Mouse (Mus musculus) heart, adult 2 months (tissue): ENCODE results near the gene Mlxip. TPM values are rescaled to one million over a fixed set of nuclear protein-coding genes. Genes with fewer than 3 reads are reported as not detected.

Source experiments
- DNase-seq, 2 experiments: peaks; one replicate each; pipeline ENCODE4 v3.0.0; 2021
- H3K27ac ChIP-seq: fragments of 200-600 bp; 2 replicates; pipeline ENCODE4 v1.8.1; 2022
- H3K27me3 ChIP-seq: fragments of 200-500 bp; 2 replicates; pipeline ENCODE4 v1.6.1; 2012; ENCODE audit warnings: mild to moderate bottlenecking, low read length, inconsistent platforms, mixed read lengths; ENCODE audit not compliant: control insufficient read depth, insufficient read depth
- H3K36me3 ChIP-seq: fragments of 200-500 bp; 2 replicates; pipeline ENCODE4 v1.6.1; 2012; ENCODE audit warnings: low read length, inconsistent platforms; ENCODE audit not compliant: control insufficient read depth, insufficient read depth
- H3K4me1 ChIP-seq: fragments of 200-500 bp; 2 replicates; pipeline ENCODE4 v1.6.1; 2011; ENCODE audit warnings: low read length; ENCODE audit not compliant: control insufficient read depth, insufficient read depth
- H3K4me3 ChIP-seq: fragments of 200-600 bp; 2 replicates; pipeline ENCODE4 v1.8.1; 2022
- H3K79me2 ChIP-seq: fragments of 200-500 bp; replicated peaks from 2 replicates; pipeline ENCODE4 v1.6.1; 2012; ENCODE audit warnings: mild to moderate bottlenecking, inconsistent platforms, low read length, moderate library complexity, mixed read lengths; ENCODE audit not compliant: control insufficient read depth, insufficient read depth
- H3K9ac ChIP-seq: fragments of 200-500 bp; 2 replicates; pipeline ENCODE4 v1.6.1; 2012; ENCODE audit warnings: low read depth, mild to moderate bottlenecking, control low read depth, inconsistent platforms, low read length, mixed read lengths
- CTCF ChIP-seq: fragments of 200-600 bp; IDR thresholded peaks from 2 replicates; pipeline ENCODE4 v1.8.1; 2022; ENCODE audit warnings: antibody characterized with exemption, mild to moderate bottlenecking, moderate library complexity
- EP300 ChIP-seq: fragments of 200-500 bp; IDR thresholded peaks from 2 replicates; pipeline ENCODE4 v1.6.1; 2011; ENCODE audit warnings: low read depth, low read length, control low read depth; ENCODE audit not compliant: insufficient read depth
- POLR2A ChIP-seq: fragments of 200-500 bp; IDR thresholded peaks from 2 replicates; pipeline ENCODE4 v1.6.1; 2011; ENCODE audit warnings: mild to moderate bottlenecking, low read depth, low read length, control low read depth; ENCODE audit not compliant: insufficient read depth
- WGBS: fragments of 180-500 bp; shearing (Covaris S2); methylation state at CpG from one replicate; pipeline ENCODE4 v1.1.7; 2018; 5-methylcytosine and 5-hydroxymethylcytosine counted together
- intact Hi-C: fragments of 180-260 bp; cut with DNase I; formaldehyde crosslinking; loops from one replicate; pipeline ENCODE4 v1.15.1; 2025
- polyA plus RNA-seq: library from polyadenylated mRNA; depleted of rRNA; stranded (reverse); fragments of >200 nt; gene quantifications from 2 replicates; pipeline ENCODE4 v1.2.3, GENCODE M21; 2012
- total RNA-seq, 2 experiments: library from RNA; stranded (reverse); gene quantifications; 2 replicates each; pipeline ENCODE4 v1.2.3; 2021

Mlxip gene
- total and polyA plus RNA-seq, 3 experiments = 27.8 to 34.3 (median 27.9) TPM

DNA sequence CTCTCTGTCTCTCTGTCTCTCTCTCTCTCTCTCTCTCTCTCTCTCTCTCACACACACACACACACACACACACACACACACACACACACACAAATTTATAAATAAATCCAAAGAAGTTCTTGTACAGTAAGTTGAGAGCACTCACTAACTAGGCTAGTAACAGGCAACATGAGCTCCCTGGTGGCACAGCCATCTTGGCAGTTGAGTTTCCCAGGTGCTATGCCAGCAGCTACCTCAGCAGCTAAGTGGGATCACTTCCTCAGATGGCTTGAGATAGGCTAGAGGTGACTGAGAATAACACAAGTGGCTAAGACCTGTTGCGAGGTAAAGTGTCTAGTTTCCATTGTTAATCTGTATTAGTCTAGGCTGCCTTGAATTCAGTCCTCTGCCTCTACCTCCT lies 44.7 kb downstream of the Mlxip start:
- Histone ChIP-seq H3K4me3 (no peak overlapping the region), H3K36me3 (peaks cover 1% of the 10 kb centered on the region), H3K27me3 (no peaks in the 10 kb centered on the region), H3K9ac (no peak overlapping the region), H3K79me2 (peaks cover 2% of the 10 kb centered on the region; the same call in 1 of the 2 replicates), H3K4me1 (peaks cover 12% of the 10 kb centered on the region), H3K27ac (no peak overlapping the region)
- no peak for TF ChIP-seq CTCF
- TF ChIP-seq EP300 = no peak
- TF ChIP-seq POLR2A = no peak
- no peak for DNase-seq
- 79% methylated on average over 1 of the region's 1 CpGs for WGBS
- intact Hi-C loops = loop anchor here (5.0 kb wide), 2 partner anchors 152 to 187 kb away; partner anchors contain the start of gene Wdr66

DNA sequence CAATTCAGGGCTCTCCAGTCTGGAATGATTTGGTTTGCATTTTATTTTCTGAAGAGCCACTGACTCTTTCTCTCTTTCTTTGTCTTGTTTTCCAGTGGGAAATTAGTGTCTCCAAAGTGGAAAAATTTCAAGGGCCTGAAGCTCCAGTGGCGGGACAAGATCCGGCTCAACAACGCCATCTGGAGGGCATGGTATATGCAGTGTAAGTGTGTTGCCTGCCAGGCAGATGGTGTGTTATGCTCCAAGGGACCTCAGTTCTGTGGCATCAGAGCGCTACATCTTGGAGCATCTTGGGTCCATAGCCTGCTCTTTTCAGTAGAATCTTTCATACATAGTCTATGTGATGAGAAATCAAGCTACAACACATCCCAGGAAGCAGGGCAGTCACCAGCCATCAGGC lies 45.3 kb downstream of the Mlxip start:
- intact Hi-C loops = loop anchor here (5.0 kb wide), 2 partner anchors 153 to 188 kb away; partner anchors contain the start of gene Wdr66
- Histone ChIP-seq H3K36me3 (no peaks in the 10 kb centered on the region; the same call in none of the 2 replicates), H3K9ac (no peak overlapping the region), H3K27me3 (no peaks in the 10 kb centered on the region), H3K4me1 (peaks cover 13% of the 10 kb centered on the region), H3K79me2 (peaks cover 2% of the 10 kb centered on the region; the same call in 1 of the 2 replicates), H3K4me3 (no peak overlapping the region), H3K27ac (no peak overlapping the region)
- DNase-seq = no peak
- WGBS = 81% methylated on average over 4 of the region's 4 CpGs
- TF ChIP-seq EP300 (no peak), POLR2A (no peak), CTCF (peak; percentile 56)

- WGBS = 71% methylated on average over 4 of the region's 4 CpGs
- H3K4me1 ChIP-seq = peaks cover 12% of the 10 kb centered on the region
- intact Hi-C loops = no loop called here
Measured at GRCm38 (mm10) chr5:123440664-123441063, 46.1 kb downstream of the Mlxip start.

DNA sequence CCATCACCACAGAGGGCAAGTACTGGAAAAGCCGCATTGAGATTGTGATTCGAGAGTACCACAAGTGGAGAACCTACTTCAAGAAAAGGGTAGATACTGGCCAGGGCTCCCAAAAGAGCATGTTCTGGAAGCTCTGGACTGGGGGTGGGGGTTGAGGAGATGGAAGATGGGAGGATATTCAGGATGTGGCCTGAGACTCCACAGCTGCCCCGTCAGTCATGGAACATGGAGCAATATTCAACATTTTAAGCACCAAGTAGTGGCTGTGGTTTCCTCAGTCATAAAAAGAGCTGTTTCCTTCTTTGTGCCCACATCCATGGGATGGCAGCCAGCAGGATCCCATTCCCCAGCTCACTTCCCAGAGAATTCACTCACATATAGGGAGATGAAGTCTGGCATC lies 47.7 kb downstream of the Mlxip start:
- WGBS = 88% methylated on average over 3 of the region's 3 CpGs
- H3K36me3 ChIP-seq = no peaks in the 10 kb centered on the region; the same call in 1 of the 2 replicates
- peaks cover 5% of the 10 kb centered on the region for H3K4me1 ChIP-seq
- no peak for TF ChIP-seq POLR2A
- TF ChIP-seq EP300 = no peak
- no peak for TF ChIP-seq CTCF
- no peak overlapping the region for H3K4me3 ChIP-seq
- no peaks in the 10 kb centered on the region for H3K27me3 ChIP-seq
- no peak overlapping the region for H3K9ac ChIP-seq
- DNase-seq = no peak
- H3K79me2 ChIP-seq = peaks cover 2% of the 10 kb centered on the region; the same call in 1 of the 2 replicates
- intact Hi-C loops = no loop called here
- H3K27ac ChIP-seq = no peak overlapping the region

More at GRCm38 (mm10) chr5:123440664-123441063, 46.1 kb downstream of the Mlxip start:
- no peak for DNase-seq
- Histone ChIP-seq H3K4me3 (no peak overlapping the region), H3K79me2 (peaks cover 2% of the 10 kb centered on the region; the same call in 1 of the 2 replicates), H3K27me3 (no peaks in the 10 kb centered on the region), H3K9ac (no peak overlapping the region), H3K36me3 (no peaks in the 10 kb centered on the region; the same call in none of the 2 replicates), H3K27ac (no peak overlapping the region)
- TF ChIP-seq CTCF (peak; percentile 29), EP300 (no peak), POLR2A (no peak)

GRCm38 (mm10) chr5:123444069-123444468 lies 49.5 kb downstream of the Mlxip start:
- WGBS = 37% methylated on average over 4 of the region's 4 CpGs
- intact Hi-C loops = loop anchor here (1.0 to 2.0 kb wide), 2 partner anchors 55 to 79 kb away; no protein-coding TSS in a partner anchor

GRCm38 (mm10) chr5:123444849-123445334 lies 50.3 kb downstream of the Mlxip start:
- WGBS = 86% methylated on average over 5 of the region's 5 CpGs
- Histone ChIP-seq H3K9ac (no peak overlapping the region), H3K36me3 (no peaks in the 10 kb centered on the region), H3K4me1 (peaks cover 2% of the 10 kb centered on the region; the same call in 1 of the 2 replicates), H3K79me2 (no peaks in the 10 kb centered on the region), H3K4me3 (no peak overlapping the region), H3K27ac (no peak overlapping the region), H3K27me3 (no peaks in the 10 kb centered on the region)
- intact Hi-C loops = loop anchor here (1.0 to 5.0 kb wide), 3 partner anchors 54 to 162 kb away; no protein-coding TSS in a partner anchor
- TF ChIP-seq CTCF (no peak), POLR2A (no peak), EP300 (no peak)
- DNase-seq = no peak

More at GRCm38 (mm10) chr5:123444069-123444468, 49.5 kb downstream of the Mlxip start:
- peaks cover 2% of the 10 kb centered on the region; the same call in 1 of the 2 replicates for H3K4me1 ChIP-seq
- H3K27me3 ChIP-seq = no peaks in the 10 kb centered on the region
- no peak overlapping the region for H3K9ac ChIP-seq
- TF ChIP-seq EP300 (peak; percentile 86), CTCF (no peak; the same call in 1 of the 2 replicates)
- no peak overlapping the region for H3K4me3 ChIP-seq
- no peaks in the 10 kb centered on the region for H3K36me3 ChIP-seq
- H3K79me2 ChIP-seq = no peaks in the 10 kb centered on the region
- no peak overlapping the region for H3K27ac ChIP-seq
- peak; percentile 73 to 76 for DNase-seq
